Mouse (Mus musculus) ZHBTc4 (cell line): ENCODE data around the gene Olfr95.
"Not testable (repeated sequence)": the region's sequence is repeated elsewhere in the genome, so short reads cannot be mapped to it uniquely, and the experiment has no call there.

ENCODE experiments used
- DNase-seq: peaks from one replicate; pipeline ENCODE4 v3.0.0-alpha.2; 2011; ENCODE audit warnings: low read depth, low spot score

The Olfr95 gene

GRCm38 (mm10) chr17:37213018-37213417, at the start of gene Olfr95:
Gene Olfr95, minus strand, starts transcription at chr17:37213118.
- DNase-seq = no peak

DNA sequence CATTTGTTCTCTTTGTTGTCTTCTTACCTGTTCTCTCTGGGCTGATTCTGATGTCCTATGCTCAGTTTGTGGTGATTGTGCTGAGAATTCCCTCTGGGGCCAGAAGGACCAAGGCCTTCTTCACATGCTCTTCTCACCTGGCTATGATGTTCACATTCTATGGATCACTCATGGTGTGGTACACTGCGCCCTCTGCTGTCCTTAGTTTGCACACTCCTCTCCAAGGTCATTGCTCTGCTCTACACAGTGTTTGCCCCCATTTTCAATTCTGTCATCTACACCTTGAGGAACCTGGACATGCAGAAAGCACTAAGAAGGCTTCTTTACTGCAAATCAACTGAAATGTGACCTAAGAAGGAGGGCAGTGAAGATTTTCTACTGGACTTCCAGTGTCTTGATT, 37.6 kb upstream of the Olfr95 start:
- DNase-seq = peak; percentile 56

GRCm38 (mm10) chr17:37249460-37249859, 36.5 kb upstream of the Olfr95 start:
- DNase-seq = no peak

- peak; percentile 63 for DNase-seq
Observed at GRCm38 (mm10) chr17:37246715-37247114, 33.8 kb upstream of the Olfr95 start.

- no peak for DNase-seq
Observed at GRCm38 (mm10) chr17:37242198-37242597, 29.3 kb upstream of the Olfr95 start.

DNA sequence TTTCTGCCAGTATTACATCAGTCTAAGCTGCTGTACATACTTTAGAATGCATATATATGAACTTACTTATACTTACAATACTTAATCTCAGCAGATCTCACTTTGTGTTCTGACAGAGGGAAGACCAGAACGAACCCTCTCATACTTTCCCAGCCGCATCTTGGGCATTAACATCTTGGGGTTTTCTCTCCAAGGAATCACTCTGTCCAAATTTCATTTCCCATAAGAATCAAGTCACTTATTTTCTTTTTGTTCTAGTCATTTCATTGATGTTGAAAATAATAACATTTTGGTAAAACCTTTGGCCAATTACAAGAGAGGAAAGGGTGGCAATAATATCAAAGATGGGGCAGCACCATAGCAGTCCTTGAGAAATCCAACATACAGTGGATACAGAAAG, 24.3 kb upstream of the Olfr95 start, which contains the start of gene Olfr97:
Olfr97 (minus strand) TSS at position 101 of the 400 bp plus-strand sequence.
- DNase-seq = not testable (repeated sequence)

DNA sequence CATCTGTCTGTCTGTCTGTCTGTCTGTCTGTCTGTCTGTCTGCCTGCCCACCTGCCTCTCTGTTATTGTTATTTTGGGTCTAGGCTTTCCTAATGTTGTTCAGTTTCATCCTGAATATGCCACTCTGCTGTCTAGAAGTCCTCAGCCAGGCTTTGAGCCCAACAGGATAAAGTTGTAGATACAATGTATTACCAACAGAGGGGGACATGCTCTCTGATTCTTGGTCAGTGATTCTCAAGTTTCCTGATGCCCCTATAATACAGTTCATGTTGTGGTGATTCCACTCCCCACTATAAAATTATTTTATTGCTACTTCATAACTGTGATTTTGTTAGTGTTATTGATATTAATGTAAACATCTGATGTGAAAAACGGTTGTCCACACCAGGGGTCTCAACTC, 9.0 kb upstream of the Olfr95 start:
- peak; percentile 26 for DNase-seq

- no peak for DNase-seq
Observed at GRCm38 (mm10) chr17:37219846-37220245, 6.9 kb upstream of the Olfr95 start, which contains the start of gene Olfr96. Gene Olfr96, plus strand, starts transcription at chr17:37220146.

DNA sequence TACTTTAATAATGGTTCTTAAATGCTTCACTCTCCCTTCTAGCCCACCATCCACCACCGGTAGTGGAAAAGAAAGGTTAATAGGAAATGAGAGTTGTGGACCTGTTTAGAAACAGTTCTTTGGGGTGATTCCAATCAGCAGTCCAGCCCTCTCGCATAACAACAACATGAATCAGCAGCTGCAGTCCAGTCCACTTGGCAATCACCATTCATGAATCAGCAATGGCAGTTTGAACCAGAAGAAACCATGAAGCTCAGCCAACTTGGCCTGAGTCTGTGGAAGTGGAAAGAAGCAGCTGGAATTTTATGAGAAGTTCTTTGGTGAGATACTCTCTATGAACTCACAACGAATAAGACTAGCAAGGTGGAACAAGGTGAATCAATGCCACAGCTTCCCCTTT, 5.6 kb upstream of the Olfr95 start:
- DNase-seq = no peak

- peak; percentile 55 for DNase-seq
Observed at GRCm38 (mm10) chr17:37210884-37211768, 1.8 kb downstream of the Olfr95 start.

GRCm38 (mm10) chr17:37203917-37204236, 9.0 kb downstream of the Olfr95 start:
- DNase-seq = no peak

DNA sequence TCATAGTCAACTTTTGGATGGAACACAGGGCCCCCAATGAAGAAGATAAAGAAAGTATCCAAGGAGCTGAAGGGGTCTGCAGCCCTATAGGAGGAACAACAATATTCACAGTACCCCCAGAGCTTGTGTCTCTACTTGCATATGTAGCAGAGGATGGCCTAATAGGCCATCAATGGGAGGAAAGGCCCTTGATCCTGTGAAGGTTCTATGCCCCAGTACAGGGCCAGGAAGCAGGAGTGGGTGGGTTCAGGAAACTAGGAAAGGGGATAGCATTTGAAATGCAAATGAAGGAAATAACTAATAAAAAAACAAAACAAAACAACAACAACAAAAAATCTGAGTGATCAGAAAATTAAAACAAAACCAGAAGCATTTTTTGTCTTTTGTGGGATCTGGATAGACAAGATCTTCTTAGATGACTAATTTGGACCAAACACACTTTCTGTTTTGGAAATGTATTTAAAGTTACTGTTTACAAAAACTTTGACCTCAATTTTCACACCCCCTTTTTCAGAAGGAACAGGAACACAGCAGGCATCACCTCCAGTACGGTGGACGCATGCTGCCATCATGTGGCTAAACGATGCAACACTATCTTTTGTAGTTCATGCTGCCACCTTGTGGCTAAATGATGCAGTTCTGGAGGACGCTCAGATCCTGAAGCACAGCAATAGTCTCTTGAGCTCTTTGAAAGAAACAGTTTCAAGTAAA, 9.6 kb downstream of the Olfr95 start:
- peak; percentile 88 for DNase-seq

DNA sequence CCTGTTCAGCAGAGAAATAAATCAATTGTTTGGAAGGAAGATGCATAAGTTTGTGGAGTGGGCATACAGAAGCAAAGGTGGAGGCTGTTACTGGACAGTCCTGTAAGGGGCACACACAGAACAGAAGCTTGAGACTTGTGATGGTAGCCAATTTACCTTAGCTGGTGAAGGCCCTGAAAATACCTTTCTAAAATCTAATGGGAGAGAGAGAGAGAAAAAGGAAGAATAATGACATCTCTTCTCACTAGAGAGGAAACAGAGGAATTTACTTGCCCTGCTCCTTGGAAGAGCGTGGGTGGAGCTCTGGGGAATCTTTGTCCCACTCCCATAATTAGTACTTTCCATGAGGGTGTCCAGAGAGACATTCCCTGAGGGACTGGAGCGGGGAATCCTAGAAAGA, 12.0 kb downstream of the Olfr95 start, which contains the start of gene Olfr94:
Olfr94 (minus strand) TSS at position 101 of the 400 bp plus-strand sequence.
- peak; percentile 8 for DNase-seq

- peak; percentile 48 for DNase-seq
Observed at GRCm38 (mm10) chr17:37196845-37197724, 15.8 kb downstream of the Olfr95 start.

GRCm38 (mm10) chr17:37194782-37195181, 18.1 kb downstream of the Olfr95 start:
- DNase-seq = no peak

DNA sequence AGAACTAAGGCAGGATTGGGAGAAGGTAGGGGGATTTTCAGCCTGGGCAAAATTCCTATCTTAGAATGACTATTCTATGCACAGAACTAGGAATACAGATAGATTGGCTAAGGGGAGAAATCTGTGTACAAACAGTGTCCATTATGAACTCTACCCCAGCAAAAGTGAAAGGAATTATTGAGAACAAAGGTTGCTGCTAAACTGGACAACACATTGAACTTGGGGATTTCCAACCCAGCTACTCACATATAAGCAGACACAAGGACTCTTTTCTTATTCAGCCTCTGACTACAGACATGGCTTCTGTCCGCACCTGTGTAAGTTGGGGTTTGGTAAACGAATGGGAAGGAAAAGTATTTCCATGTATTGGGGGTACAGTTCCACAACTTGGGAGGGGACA, 19.3 kb downstream of the Olfr95 start, which contains the start of gene Ubd:
Ubd (plus strand) TSS at position 237 of the 400 bp plus-strand sequence.
- DNase-seq = no peak

DNA sequence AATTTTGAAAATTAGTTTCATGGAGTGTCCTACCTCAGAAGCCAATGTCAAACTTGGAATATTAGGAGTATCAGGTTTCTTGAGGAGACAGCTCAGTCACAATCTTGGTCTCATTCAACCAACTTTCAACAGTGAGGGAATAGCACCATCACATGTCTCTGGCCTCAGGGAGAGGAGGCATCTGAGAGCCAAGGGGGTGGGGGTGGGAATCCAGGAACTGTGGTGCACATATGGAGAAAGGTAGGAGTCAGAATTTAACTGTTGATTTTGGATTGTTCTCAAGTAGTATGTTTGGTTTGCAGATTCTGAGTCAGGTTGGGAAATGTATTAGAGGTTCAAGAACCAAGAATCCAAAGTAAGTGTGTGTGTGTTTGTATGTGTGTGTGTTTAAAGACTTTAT, 19.9 kb downstream of the Olfr95 start:
- no peak for DNase-seq

DNA sequence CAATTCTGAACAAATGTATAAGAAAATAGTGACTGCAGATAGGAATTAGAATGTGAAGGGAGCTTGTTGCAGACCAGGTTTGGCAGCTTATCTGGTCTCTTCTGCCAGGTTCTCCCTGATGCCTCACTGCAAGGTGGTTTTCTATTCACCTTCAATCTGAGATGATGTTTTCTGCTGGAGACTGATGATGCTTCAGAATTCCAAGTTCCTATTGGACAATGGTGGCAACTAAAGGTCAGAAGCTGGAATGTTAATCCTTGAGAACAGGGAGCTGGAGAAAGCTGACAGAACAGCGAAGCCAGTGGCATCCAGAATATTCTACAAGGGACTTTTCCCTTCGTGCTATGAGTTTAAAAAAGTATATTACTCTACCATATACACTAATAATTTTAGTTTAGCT, 22.2 kb downstream of the Olfr95 start:
- DNase-seq = peak; percentile 70

- no peak for DNase-seq
Observed at GRCm38 (mm10) chr17:37185474-37185873, 27.4 kb downstream of the Olfr95 start.

GRCm38 (mm10) chr17:37161394-37161793, 51.5 kb downstream of the Olfr95 start, which contains the start of gene Olfr93:
Gene Olfr93, minus strand, starts transcription at chr17:37161494.
- no peak for DNase-seq
